Mouse (Mus musculus): Measurements from ENCODE around the gene Kat2a.

GRCm38 (mm10) chr11:100754021-100754692 lies 41.9 kb upstream of the Kat2a start:
- TF ChIP-seq CTCF (IDR thresholded peaks at IDR 0.05; ENCODE audit: low read depth) (no peak), EP300 (optimal IDR thresholded peaks at IDR 0.05) (no peak)

Data from stomach, postnatal 0 days (tissue).